Mouse (Mus musculus): Measurements from ENCODE around the gene C8b.

C8b gene

GRCm38 (mm10) chr4:104810710-104811286, 44.7 kb downstream of the C8b start:
- DNase-seq (ENCODE audit: low read depth): no peak

GRCm38 (mm10) chr4:104813617-104814016, 47.5 kb downstream of the C8b start:
- no peak for DNase-seq (ENCODE audit: low read depth)

- no peak for DNase-seq (ENCODE audit: low read depth)
Measured at GRCm38 (mm10) chr4:104816519-104817232, 50.6 kb downstream of the C8b start.

GRCm38 (mm10) chr4:104817509-104817908, 51.4 kb downstream of the C8b start:
- no peak for DNase-seq (ENCODE audit: low read depth)

GRCm38 (mm10) chr4:104818986-104819385, 52.9 kb downstream of the C8b start:
- DNase-seq (ENCODE audit: low read depth): no peak

- no peak for DNase-seq (ENCODE audit: low read depth)
Measured at GRCm38 (mm10) chr4:104819891-104820290, 53.8 kb downstream of the C8b start.

GRCm38 (mm10) chr4:104823597-104824101, 57.5 kb downstream of the C8b start:
- DNase-seq (ENCODE audit: low read depth): no peak

GRCm38 (mm10) chr4:104824381-104825077, 58.4 kb downstream of the C8b start:
- DNase-seq (ENCODE audit: low read depth): no peak

GRCm38 (mm10) chr4:104828939-104829338, 62.8 kb downstream of the C8b start:
- no peak for DNase-seq (ENCODE audit: low read depth)

- DNase-seq (ENCODE audit: low read depth): no peak
Measured at GRCm38 (mm10) chr4:104835096-104835495, 69.0 kb downstream of the C8b start.

GRCm38 (mm10) chr4:104838342-104838741, 72.2 kb downstream of the C8b start:
- no peak for DNase-seq (ENCODE audit: low read depth)

GRCm38 (mm10) chr4:104842204-104842603, 76.1 kb downstream of the C8b start:
- no peak for DNase-seq (ENCODE audit: low read depth)

GRCm38 (mm10) chr4:104843546-104843945, 77.4 kb downstream of the C8b start:
- DNase-seq (ENCODE audit: low read depth): no peak
